Mouse (Mus musculus): ENCODE measurements at regions not wholly inside any gene's neighbourhood (a gene's known extent, or its start where the extent isn't known, plus 50 kb on each side); places are given as distances from the start of the nearest gene placed in this dataset.

DNA sequence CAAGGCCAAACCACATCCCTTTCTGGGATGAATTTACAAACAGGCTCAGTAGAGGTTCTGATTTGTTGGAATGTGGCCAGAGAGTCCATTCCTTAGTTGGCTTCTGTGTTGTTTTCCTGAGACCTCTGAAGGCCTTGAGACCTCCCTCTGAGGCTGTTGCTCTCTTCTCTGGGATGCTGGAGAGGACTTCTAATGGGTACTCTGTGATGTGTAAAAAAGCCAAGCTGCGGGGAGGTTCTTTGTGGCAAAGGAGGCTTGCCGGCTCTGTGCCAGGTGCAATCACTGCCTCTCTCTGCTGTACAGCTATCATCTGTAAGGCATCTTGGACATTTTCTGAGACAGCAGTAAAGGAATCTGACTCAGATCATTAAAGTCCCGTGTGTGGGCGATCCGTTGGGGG, 192.3 kb downstream of the Gm5447 start:
- DNase-seq (ENCODE audit: low spot score), result no peak

DNA sequence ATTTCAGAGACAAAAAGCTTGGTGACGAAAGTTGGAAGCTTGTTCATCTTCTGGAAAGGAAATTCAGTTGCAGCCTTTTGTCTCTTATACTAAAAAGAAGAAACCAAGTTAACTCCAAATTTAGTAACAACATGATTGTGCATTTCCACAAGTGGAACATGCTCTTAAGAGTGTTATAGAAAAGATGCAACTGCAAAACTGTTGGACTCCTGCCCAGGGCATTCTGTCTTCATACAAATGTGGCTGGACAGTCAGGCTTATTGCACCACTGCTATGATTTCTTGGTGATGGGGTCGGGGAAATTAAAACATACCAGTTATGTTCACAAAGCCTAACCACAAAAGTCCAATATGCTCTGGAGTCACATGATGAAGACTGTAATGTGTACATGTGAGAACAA, 194.8 kb downstream of the Gm5447 start:
- DNase-seq (ENCODE audit: low spot score), result no peak

GRCm38 (mm10) chr13:31171751-31172150, 197.7 kb downstream of the Gm5447 start:
- no peak for DNase-seq (ENCODE audit: low spot score)

GRCm38 (mm10) chr13:31172580-31172979, 198.6 kb downstream of the Gm5447 start:
- no peak for DNase-seq (ENCODE audit: low spot score)

DNA sequence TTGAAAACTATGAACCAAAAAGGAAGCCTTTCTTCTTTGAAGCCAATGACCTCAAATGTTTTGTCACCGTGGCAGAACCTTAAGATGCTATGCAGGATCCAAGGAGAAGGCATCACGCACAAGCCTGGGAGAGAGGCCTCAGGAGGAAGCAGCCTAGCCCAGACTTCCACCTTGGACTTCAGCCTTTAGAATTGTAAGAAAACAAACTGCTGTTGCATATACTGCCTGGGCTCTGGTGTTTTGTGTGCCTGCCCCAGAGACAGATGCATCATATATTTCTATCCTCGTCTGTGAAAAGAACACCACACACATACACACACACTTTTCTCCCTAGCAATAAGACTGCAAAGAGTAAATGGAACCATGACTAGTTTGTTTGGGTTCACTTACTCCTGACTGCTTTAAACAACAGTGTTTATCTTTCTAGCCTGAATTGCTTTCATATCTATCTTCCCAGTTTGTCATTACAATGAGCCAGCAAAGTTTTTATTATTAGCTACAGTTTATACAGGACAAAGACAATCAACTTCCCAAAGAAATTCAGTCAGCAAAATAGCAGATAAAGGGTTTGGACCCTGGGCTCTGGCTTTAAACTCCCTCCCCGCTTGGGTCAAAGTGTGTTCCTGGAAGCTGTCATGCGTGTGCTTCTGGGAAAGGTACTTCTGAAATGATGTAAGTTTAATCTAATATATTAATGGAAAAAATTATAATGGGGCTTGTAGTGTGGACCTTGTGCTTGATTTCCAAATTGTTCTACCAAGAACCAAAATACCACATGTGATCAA, 204.2 kb downstream of the Gm5447 start:
- no peak for DNase-seq (ENCODE audit: low spot score)

GRCm38 (mm10) chr13:31178964-31179363, 205.0 kb downstream of the Gm5447 start:
- DNase-seq (ENCODE audit: low spot score), result no peak

DNA sequence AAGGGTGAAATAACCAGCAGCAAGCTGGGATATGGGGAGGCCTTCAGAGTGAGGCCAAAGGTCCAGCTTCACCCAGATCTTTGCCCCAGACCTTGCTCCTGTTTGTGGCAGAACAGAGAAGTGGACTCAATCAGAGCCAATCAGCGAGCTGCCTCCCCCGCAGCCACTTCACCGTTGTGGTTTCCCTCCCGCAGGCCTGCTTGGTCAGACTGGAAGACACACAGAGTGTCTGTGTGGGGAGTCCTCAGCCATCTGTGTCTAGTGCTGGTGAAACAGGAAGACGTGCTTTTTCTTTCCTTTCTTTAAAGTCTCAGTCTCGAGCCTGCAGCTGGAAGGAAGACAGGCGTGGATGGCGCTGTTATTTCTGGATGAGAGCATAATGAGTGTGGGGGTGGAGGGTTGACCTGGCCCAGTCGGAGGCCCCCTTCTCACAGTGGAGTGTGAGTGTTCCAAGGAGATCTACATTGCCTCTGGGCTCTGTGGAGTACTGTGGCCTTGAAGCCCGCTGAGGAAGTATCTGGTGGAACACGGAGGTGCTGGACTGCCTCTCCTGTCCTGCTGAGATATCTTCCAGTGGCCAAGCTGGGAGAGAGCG, 205.5 kb downstream of the Gm5447 start:
- DNase-seq (ENCODE audit: low spot score), result no peak

DNA sequence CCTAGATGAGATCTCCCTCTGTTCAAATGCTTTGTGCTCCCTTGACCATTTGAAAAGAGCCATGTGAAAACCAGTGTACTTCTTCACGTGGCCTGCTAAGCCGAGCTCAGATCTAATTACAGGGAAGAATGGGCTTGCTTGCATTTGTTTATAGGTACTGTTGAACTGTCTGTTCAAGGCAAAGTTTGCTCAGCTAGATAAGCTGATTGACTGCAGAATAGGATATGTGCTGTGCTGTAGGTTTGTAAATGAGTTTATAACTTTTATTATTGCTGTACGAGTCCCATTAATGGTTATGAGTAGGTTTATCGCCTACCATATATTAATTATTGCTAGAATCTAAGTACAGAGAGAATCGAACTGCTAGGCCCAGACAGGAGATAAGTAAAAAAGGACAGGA, 207.5 kb downstream of the Gm5447 start:
- no peak for DNase-seq (ENCODE audit: low spot score)

DNA sequence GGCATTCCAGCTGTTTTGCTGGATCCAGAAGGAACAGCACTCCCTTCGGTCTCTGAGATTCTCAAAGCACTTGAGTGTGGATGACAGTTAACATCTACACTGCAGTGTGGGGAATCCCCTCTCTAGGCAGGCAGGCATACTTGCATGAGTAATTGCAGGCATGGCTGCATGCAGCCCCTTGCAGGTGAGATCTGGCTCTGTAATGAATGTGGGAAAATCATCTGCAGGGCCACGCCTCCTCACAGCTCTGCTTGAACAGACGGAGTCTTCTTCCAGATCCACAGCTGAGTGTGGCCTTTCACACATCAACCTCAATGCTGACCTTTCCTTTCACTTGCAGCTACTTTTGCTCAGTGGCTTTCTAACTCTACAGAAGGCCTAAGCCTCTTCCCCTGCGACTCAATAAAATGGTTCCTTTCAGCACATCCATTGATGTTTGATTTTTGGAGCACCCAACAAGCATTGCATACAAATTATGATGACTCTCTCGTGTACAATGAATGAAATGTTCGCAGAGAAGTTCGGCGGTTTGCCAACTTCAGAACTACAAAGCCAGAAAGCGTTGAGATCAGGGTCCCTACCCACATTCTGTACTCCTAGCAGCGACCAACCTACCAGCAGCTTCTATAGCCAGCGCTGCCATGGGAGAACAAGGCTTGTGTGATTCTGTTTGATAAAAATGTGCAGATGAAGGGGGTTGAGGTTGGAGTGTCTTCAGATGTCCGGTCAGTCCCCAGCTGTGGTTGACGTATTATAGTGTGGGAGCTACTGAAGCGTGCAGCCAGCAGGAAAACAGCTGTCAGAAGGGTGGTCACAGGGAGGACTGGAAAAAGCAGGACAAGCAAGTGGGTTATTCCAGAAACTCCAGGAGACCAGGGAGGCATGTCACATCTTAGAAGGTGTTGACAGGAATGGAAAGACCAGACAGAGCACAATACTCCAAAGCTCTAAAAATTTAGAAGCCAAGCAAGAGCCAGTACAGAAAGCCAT, 211.1 kb downstream of the Gm5447 start:
- no peak for DNase-seq (ENCODE audit: low spot score)

DNA sequence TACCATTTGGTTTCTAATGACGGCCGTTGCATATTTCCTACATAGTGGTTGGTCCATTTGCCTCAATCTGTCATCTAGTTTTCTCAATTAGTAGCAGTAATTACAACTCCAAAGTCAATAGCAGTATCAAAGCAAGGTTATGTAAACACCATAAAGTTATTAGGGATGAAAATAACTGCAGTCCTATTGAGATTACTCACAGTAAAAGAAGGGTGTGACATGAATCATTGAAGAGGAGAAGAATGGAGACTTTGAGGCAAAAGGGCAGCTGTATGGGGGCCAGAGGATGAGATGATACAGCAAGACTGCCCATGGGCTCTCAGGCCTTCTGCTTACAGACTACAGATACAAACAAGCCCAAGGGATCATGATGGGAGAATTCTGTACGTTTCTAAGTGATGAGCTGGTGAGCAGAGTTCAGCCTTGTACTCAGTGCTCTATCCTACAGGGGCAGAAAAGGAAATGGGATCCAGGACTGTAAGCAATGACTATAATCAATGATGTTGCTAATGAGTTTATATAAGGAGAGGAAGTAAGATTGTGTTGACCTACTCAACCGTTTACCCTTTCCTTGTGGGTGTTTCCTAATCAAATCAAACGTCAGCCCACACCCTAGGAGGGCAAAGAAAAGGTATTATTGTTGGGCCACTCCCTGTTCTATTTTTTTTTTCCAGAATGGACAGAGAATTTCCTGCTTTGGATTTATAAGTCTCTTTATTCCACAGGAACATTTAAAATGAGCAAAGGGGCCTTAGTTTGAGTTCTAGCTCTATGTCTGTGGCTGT, 213.0 kb downstream of the Gm5447 start:
- no peak for DNase-seq (ENCODE audit: low spot score)

DNA sequence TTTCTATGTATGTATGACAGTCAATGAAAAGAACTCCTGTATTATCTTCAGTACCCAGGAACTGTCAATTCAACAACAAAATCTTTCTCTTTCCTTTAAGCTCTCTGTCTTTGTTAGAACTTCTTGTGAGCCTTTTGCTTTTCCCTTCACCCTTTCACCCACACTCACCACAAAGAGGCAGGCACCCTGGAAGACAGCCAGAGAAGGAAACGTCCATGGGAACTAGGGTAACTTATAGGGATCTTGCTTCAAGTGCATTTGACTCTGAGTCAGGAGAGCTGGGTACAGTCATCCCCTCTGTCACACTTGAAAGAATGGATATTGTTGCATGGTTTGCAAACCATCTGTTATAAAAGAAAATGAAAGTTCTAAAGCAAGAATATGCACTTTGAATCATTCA, 215.1 kb downstream of the Gm5447 start:
- DNase-seq (ENCODE audit: low spot score), result no peak

DNA sequence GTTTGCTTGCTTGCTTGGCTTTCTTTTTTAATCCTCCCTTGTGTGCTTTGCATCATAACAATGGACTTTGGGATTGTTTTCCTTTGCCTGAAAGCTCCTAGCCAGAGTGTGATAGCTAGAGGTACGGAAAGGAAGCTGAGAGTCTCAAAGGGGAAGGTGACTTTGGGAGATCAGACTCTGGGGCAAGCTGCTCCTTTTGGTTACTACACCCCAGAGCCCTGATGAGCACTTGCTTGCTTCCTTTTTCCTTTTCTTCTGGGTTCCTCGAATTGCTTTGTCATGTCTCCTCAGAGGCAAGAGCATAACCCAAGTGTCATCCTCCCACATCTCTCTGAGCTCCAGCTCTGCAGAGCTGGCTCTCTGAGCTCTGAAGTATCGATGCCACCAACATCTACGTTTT, 216.0 kb downstream of the Gm5447 start:
- no peak for DNase-seq (ENCODE audit: low spot score)

GRCm38 (mm10) chr13:31191344-31192139, 217.5 kb downstream of the Gm5447 start:
- no peak for DNase-seq (ENCODE audit: low spot score)

GRCm38 (mm10) chr13:31194971-31195370, 221.0 kb downstream of the Gm5447 start:
- DNase-seq (ENCODE audit: low spot score), result no peak

GRCm38 (mm10) chr13:31196546-31196945, 222.5 kb downstream of the Gm5447 start:
- DNase-seq (ENCODE audit: low spot score), result no peak

- no peak for DNase-seq (ENCODE audit: low spot score)
Measured at GRCm38 (mm10) chr13:31197593-31197992, 223.6 kb downstream of the Gm5447 start.

- no peak for DNase-seq (ENCODE audit: low spot score)
Measured at GRCm38 (mm10) chr13:31199384-31199783, 225.4 kb downstream of the Gm5447 start.

DNA sequence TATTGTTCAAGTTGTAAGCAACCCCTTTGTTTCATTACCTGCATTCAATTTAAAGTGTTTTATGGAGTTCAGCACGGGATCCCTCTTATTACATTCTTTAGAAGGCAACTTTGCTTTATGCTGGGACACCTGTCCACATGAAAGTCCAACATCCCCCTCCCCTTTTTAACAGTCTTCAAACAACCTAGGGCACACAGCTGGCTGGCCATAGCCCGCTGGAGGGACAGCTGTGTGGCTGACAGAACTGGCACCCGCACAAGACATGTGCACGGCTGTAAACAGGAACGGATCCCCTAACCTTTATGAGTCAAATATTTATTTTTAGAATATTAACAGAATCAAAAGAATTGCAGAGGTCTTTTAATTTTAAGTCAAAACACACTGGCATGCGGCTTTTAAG, 230.1 kb downstream of the Gm5447 start:
- no peak for DNase-seq (ENCODE audit: low spot score)

- no peak for DNase-seq (ENCODE audit: low spot score)
Measured at GRCm38 (mm10) chr13:31206381-31206780, 232.4 kb downstream of the Gm5447 start.

- no peak for DNase-seq (ENCODE audit: low spot score)
Measured at GRCm38 (mm10) chr13:31207709-31208108, 233.7 kb downstream of the Gm5447 start.

DNA sequence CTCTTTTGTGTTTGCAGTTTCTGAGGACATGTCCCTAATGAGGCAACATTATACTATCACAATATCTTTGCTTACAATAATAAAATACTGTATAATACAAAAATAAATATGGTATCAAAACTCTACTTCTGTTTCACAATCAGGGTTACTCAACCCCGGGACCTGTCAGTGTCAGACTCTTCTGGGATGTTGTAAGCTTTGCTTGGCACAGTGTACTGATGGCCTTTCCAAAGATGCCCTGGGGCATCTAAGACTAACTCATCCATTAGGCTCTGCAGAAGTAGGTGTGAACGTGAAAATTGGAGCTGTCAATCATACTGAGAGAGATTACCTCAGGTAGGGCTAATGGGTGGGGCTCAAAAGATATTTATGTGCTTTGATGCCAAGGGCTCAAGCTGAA, 249.0 kb downstream of the Gm5447 start:
- DNase-seq (ENCODE audit: low spot score), result no peak

Measured in T-cell, adult 2 months (primary cell).